Mouse (Mus musculus): ENCODE results near the gene R3hdm2. TPM values are rescaled to one million over a fixed set of nuclear protein-coding genes. Genes with fewer than 3 reads are reported as not detected.

Gene R3hdm2
- polyA plus RNA-seq, 1 experiment: 122 TPM

DNA sequence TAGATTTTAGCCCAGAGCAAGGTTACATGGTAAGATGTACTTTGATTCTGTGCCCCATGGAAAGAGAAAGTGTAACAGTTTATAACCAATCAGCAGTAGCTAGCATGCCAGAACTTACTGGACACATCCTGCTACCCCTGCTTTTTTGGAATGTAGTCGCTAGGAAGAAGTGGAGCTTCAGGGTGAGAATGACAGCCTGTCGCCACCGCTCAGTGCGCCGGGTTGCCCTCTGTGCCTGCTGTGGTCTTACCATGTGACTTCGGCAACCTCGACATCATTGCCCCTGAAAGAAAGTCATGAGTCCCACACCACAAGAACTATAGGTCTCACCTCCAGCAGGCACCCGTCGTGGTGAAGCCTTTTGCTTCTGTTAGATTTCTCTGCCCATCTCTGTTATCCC, 92.6 kb downstream of the R3hdm2 start:
- peaks cover 5% of the 10 kb centered on the region; the same call in 1 of the 2 replicates for H3K36me3 ChIP-seq (ENCODE audit: control insufficient read depth, insufficient read depth, low read length, poor library complexity, severe bottlenecking)
- TF ChIP-seq CTCF (IDR thresholded peaks at IDR 0.05; ENCODE audit: low read depth, low read length) (no peak), POLR2A (IDR thresholded peaks at IDR 0.05; ENCODE audit: insufficient read depth, low read length) (no peak), EP300 (IDR thresholded peaks at IDR 0.05; ENCODE audit: insufficient read depth, low read depth, low read length) (no peak)
- no peaks in the 10 kb centered on the region for H3K27me3 ChIP-seq (ENCODE audit: control insufficient read depth, insufficient read depth, low read length, poor library complexity, severe bottlenecking)
- H3K4me3 ChIP-seq (ENCODE audit: low read depth, low read length): no peak overlapping the region
- no peak overlapping the region for H3K9ac ChIP-seq (ENCODE audit: low read depth, poor library complexity, severe bottlenecking)
- no peaks in the 10 kb centered on the region for H3K9me3 ChIP-seq (replicated peaks; ENCODE audit: control insufficient read depth, insufficient read depth, low read length, poor library complexity, severe bottlenecking)
- no peak overlapping the region for H3K27ac ChIP-seq (ENCODE audit: insufficient read depth, low read length)
- H3K4me1 ChIP-seq (ENCODE audit: control insufficient read depth, insufficient read depth, low read length): no peaks in the 10 kb centered on the region

DNA sequence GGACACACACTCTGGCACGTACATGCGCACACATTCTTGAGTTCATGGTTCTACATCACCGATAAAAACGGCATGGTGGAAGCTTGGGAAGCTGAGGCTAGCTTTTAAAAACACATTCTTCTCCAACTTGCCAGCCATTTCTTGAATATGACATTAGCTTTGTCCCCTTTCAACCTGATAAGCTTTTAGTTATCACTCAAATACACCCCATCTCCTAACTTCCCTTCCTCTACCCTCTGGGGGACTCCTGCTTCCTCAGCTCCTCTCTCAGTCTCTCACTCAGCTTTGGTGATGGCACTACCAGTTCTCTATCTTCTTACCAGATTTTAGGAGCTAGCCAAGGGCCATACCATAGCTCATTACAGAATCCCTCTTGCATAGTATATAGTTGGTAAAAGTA, 95.0 kb downstream of the R3hdm2 start:
- no peak overlapping the region for H3K27ac ChIP-seq (ENCODE audit: insufficient read depth, low read length)
- H3K9me3 ChIP-seq (replicated peaks; ENCODE audit: control insufficient read depth, insufficient read depth, low read length, poor library complexity, severe bottlenecking): no peaks in the 10 kb centered on the region
- H3K4me3 ChIP-seq (ENCODE audit: low read depth, low read length): no peak overlapping the region
- H3K9ac ChIP-seq (ENCODE audit: low read depth, poor library complexity, severe bottlenecking): no peak overlapping the region
- H3K36me3 ChIP-seq (ENCODE audit: control insufficient read depth, insufficient read depth, low read length, poor library complexity, severe bottlenecking): peaks cover 5% of the 10 kb centered on the region; the same call in 1 of the 2 replicates
- H3K27me3 ChIP-seq (ENCODE audit: control insufficient read depth, insufficient read depth, low read length, poor library complexity, severe bottlenecking): no peaks in the 10 kb centered on the region
- H3K4me1 ChIP-seq (ENCODE audit: control insufficient read depth, insufficient read depth, low read length): no peaks in the 10 kb centered on the region
- TF ChIP-seq CTCF (IDR thresholded peaks at IDR 0.05; ENCODE audit: low read depth, low read length) (no peak), EP300 (IDR thresholded peaks at IDR 0.05; ENCODE audit: insufficient read depth, low read depth, low read length) (no peak), POLR2A (IDR thresholded peaks at IDR 0.05; ENCODE audit: insufficient read depth, low read length) (no peak)

DNA sequence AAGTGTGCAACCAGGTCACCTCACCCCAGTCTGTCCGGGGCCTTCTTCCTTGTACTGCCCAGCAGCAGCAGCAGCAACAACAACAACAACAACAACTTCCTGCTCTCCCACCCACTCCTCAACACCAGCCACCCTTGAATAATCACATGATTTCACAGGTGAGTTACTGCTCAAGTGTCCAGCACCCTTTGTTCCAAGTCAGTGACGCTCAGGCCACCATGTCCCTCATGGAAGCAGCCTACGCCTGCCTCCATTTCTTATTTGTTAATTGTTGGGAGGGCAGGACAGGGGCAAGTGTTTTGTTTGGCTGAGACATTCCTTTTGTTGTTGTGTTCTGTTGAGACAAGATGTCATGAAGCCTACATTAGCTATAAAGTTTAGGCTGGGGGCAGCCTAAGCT, 96.4 kb downstream of the R3hdm2 start:
- Histone ChIP-seq H3K4me3 (ENCODE audit: low read depth, low read length) (no peak overlapping the region), H3K27ac (ENCODE audit: insufficient read depth, low read length) (no peak overlapping the region), H3K9me3 (replicated peaks; ENCODE audit: control insufficient read depth, insufficient read depth, low read length, poor library complexity, severe bottlenecking) (no peaks in the 10 kb centered on the region), H3K9ac (ENCODE audit: low read depth, poor library complexity, severe bottlenecking) (no peak overlapping the region), H3K36me3 (ENCODE audit: control insufficient read depth, insufficient read depth, low read length, poor library complexity, severe bottlenecking) (peaks cover 5% of the 10 kb centered on the region; the same call in 1 of the 2 replicates), H3K27me3 (ENCODE audit: control insufficient read depth, insufficient read depth, low read length, poor library complexity, severe bottlenecking) (no peaks in the 10 kb centered on the region), H3K4me1 (ENCODE audit: control insufficient read depth, insufficient read depth, low read length) (no peaks in the 10 kb centered on the region)
- TF ChIP-seq POLR2A (IDR thresholded peaks at IDR 0.05; ENCODE audit: insufficient read depth, low read length) (no peak), CTCF (IDR thresholded peaks at IDR 0.05; ENCODE audit: low read depth, low read length) (no peak), EP300 (IDR thresholded peaks at IDR 0.05; ENCODE audit: insufficient read depth, low read depth, low read length) (no peak)

- H3K27me3 ChIP-seq (ENCODE audit: control insufficient read depth, insufficient read depth, low read length, poor library complexity, severe bottlenecking): no peaks in the 10 kb centered on the region
- no peak overlapping the region for H3K4me3 ChIP-seq (ENCODE audit: low read depth, low read length)
- no peak overlapping the region for H3K27ac ChIP-seq (ENCODE audit: insufficient read depth, low read length)
- no peaks in the 10 kb centered on the region for H3K9me3 ChIP-seq (replicated peaks; ENCODE audit: control insufficient read depth, insufficient read depth, low read length, poor library complexity, severe bottlenecking)
- H3K9ac ChIP-seq (ENCODE audit: low read depth, poor library complexity, severe bottlenecking): no peak overlapping the region
- peaks cover 5% of the 10 kb centered on the region; the same call in 1 of the 2 replicates for H3K36me3 ChIP-seq (ENCODE audit: control insufficient read depth, insufficient read depth, low read length, poor library complexity, severe bottlenecking)
- TF ChIP-seq CTCF (IDR thresholded peaks at IDR 0.05; ENCODE audit: low read depth, low read length) (no peak), POLR2A (IDR thresholded peaks at IDR 0.05; ENCODE audit: insufficient read depth, low read length) (no peak), EP300 (IDR thresholded peaks at IDR 0.05; ENCODE audit: insufficient read depth, low read depth, low read length) (no peak)
- no peaks in the 10 kb centered on the region for H3K4me1 ChIP-seq (ENCODE audit: control insufficient read depth, insufficient read depth, low read length)
Measured at GRCm38 (mm10) chr10:127477301-127477700, 97.2 kb downstream of the R3hdm2 start.

GRCm38 (mm10) chr10:127479131-127479530, 99.0 kb downstream of the R3hdm2 start:
- Histone ChIP-seq H3K9ac (ENCODE audit: low read depth, poor library complexity, severe bottlenecking) (no peak overlapping the region), H3K4me1 (ENCODE audit: control insufficient read depth, insufficient read depth, low read length) (no peaks in the 10 kb centered on the region), H3K27me3 (ENCODE audit: control insufficient read depth, insufficient read depth, low read length, poor library complexity, severe bottlenecking) (no peaks in the 10 kb centered on the region), H3K4me3 (ENCODE audit: low read depth, low read length) (no peak overlapping the region), H3K36me3 (ENCODE audit: control insufficient read depth, insufficient read depth, low read length, poor library complexity, severe bottlenecking) (peaks cover 5% of the 10 kb centered on the region), H3K9me3 (replicated peaks; ENCODE audit: control insufficient read depth, insufficient read depth, low read length, poor library complexity, severe bottlenecking) (no peaks in the 10 kb centered on the region), H3K27ac (ENCODE audit: insufficient read depth, low read length) (no peak overlapping the region)
- no peak for TF ChIP-seq EP300 (IDR thresholded peaks at IDR 0.05; ENCODE audit: insufficient read depth, low read depth, low read length)
- no peak for TF ChIP-seq POLR2A (IDR thresholded peaks at IDR 0.05; ENCODE audit: insufficient read depth, low read length)
- TF ChIP-seq CTCF (IDR thresholded peaks at IDR 0.05; ENCODE audit: low read depth, low read length): no peak

- Histone ChIP-seq H3K9me3 (replicated peaks; ENCODE audit: control insufficient read depth, insufficient read depth, low read length, poor library complexity, severe bottlenecking) (no peaks in the 10 kb centered on the region), H3K9ac (ENCODE audit: low read depth, poor library complexity, severe bottlenecking) (no peak overlapping the region), H3K36me3 (ENCODE audit: control insufficient read depth, insufficient read depth, low read length, poor library complexity, severe bottlenecking) (no peaks in the 10 kb centered on the region; the same call in 1 of the 2 replicates)
Measured at GRCm38 (mm10) chr10:127480833-127481813, 101.0 kb downstream of the R3hdm2 start.

More at GRCm38 (mm10) chr10:127480833-127481813, 101.0 kb downstream of the R3hdm2 start:
- H3K4me1 ChIP-seq (ENCODE audit: control insufficient read depth, insufficient read depth, low read length): no peaks in the 10 kb centered on the region
- H3K27ac ChIP-seq (ENCODE audit: insufficient read depth, low read length): no peak overlapping the region
- no peaks in the 10 kb centered on the region for H3K27me3 ChIP-seq (ENCODE audit: control insufficient read depth, insufficient read depth, low read length, poor library complexity, severe bottlenecking)
- H3K4me3 ChIP-seq (ENCODE audit: low read depth, low read length): no peak overlapping the region
- no peak for TF ChIP-seq CTCF (IDR thresholded peaks at IDR 0.05; ENCODE audit: low read depth, low read length)
